Mouse (Mus musculus) layer of hippocampus, adult 2 months (tissue): ENCODE data around the gene Clec16a. TPM values are rescaled to one million over a fixed set of nuclear protein-coding genes. Genes with fewer than 3 reads are reported as not detected.
A peak's percentile ranks its signal among the peaks of the same experiment; 100 is the strongest.

Experiments used
- DNase-seq, 2 experiments: peaks; one replicate each; pipeline ENCODE4 v3.0.0; 2022; ENCODE audit warnings: low spot score in 2 of 2
- H3K27ac ChIP-seq: fragments of 200-600 bp; 2 replicates; pipeline ENCODE4 v1.8.1; 2022
- H3K4me3 ChIP-seq: fragments of 200-600 bp; 2 replicates; pipeline ENCODE4 v1.8.1; 2022; ENCODE audit warnings: mild to moderate bottlenecking
- CTCF ChIP-seq: fragments of 200-600 bp; conservative IDR thresholded peaks from 2 replicates; pipeline ENCODE4 v1.8.1; 2022; ENCODE audit warnings: antibody characterized with exemption, mild to moderate bottlenecking, moderate library complexity
- total RNA-seq, 2 experiments: library from RNA; stranded (reverse); gene quantifications; 2 replicates each; pipeline ENCODE4 v1.2.3; 2021

Clec16a gene
- total RNA-seq, 2 experiments from 2014 or later: 98.8 to 105 TPM

GRCm38 (mm10) chr16:10520908-10521614, 24.1 kb upstream of the Clec16a start:
- no peak overlapping the region for H3K27ac ChIP-seq
- peak in 1 of 2 experiments; percentile 83 for DNase-seq
- TF ChIP-seq CTCF: peak; percentile 94
- no peak overlapping the region for H3K4me3 ChIP-seq

GRCm38 (mm10) chr16:10522811-10523210, 22.3 kb upstream of the Clec16a start:
- peak in 1 of 2 experiments; percentile 79 for DNase-seq
- Histone ChIP-seq H3K27ac (no peak overlapping the region), H3K4me3 (no peak overlapping the region)
- TF ChIP-seq CTCF: peak; percentile 84

- Histone ChIP-seq H3K4me3 (no peak overlapping the region), H3K27ac (no peak overlapping the region)
- DNase-seq: no peak
- TF ChIP-seq CTCF: no peak
Measured at GRCm38 (mm10) chr16:10523650-10524049, 21.5 kb upstream of the Clec16a start.

GRCm38 (mm10) chr16:10524866-10525609, 20.1 kb upstream of the Clec16a start:
- Histone ChIP-seq H3K4me3 (no peak overlapping the region), H3K27ac (no peak overlapping the region)
- DNase-seq: no peak
- TF ChIP-seq CTCF: no peak

GRCm38 (mm10) chr16:10525610-10525980, 19.5 kb upstream of the Clec16a start:
- no peak overlapping the region for H3K27ac ChIP-seq
- no peak for DNase-seq
- H3K4me3 ChIP-seq: no peak overlapping the region
- no peak for TF ChIP-seq CTCF

GRCm38 (mm10) chr16:10527046-10527644, 18.0 kb upstream of the Clec16a start:
- H3K27ac ChIP-seq: peak overlapping the region; percentile 20; the same call in 1 of the 2 replicates
- DNase-seq: no peak
- peak; percentile 66 for TF ChIP-seq CTCF

GRCm38 (mm10) chr16:10528382-10528781, 16.8 kb upstream of the Clec16a start:
- no peak overlapping the region for H3K27ac ChIP-seq
- DNase-seq: no peak
- H3K4me3 ChIP-seq: no peak overlapping the region
- no peak for TF ChIP-seq CTCF

More at GRCm38 (mm10) chr16:10527046-10527644, 18.0 kb upstream of the Clec16a start:
- no peak overlapping the region for H3K4me3 ChIP-seq

- Histone ChIP-seq H3K27ac (no peak overlapping the region), H3K4me3 (no peak overlapping the region)
- DNase-seq: no peak
- no peak for TF ChIP-seq CTCF
Measured at GRCm38 (mm10) chr16:10530179-10530578, 15.0 kb upstream of the Clec16a start.

- Histone ChIP-seq H3K27ac (no peak overlapping the region), H3K4me3 (no peak overlapping the region)
- no peak for TF ChIP-seq CTCF
- no peak for DNase-seq
Measured at GRCm38 (mm10) chr16:10533781-10534180, 11.4 kb upstream of the Clec16a start.

GRCm38 (mm10) chr16:10534567-10534966, 10.6 kb upstream of the Clec16a start:
- Histone ChIP-seq H3K4me3 (no peak overlapping the region), H3K27ac (no peak overlapping the region)
- TF ChIP-seq CTCF: no peak
- DNase-seq: no peak

GRCm38 (mm10) chr16:10536323-10536722, 8.8 kb upstream of the Clec16a start:
- no peak for TF ChIP-seq CTCF
- H3K4me3 ChIP-seq: no peak overlapping the region
- no peak overlapping the region for H3K27ac ChIP-seq
- DNase-seq: no peak

GRCm38 (mm10) chr16:10536961-10537360, 8.2 kb upstream of the Clec16a start:
- no peak for DNase-seq
- Histone ChIP-seq H3K4me3 (no peak overlapping the region), H3K27ac (no peak overlapping the region)
- no peak for TF ChIP-seq CTCF

- Histone ChIP-seq H3K4me3 (peak overlapping the region; percentile 83), H3K27ac (peak overlapping the region; percentile 95)
- DNase-seq: no peak
- TF ChIP-seq CTCF: peak; percentile 31
Measured at GRCm38 (mm10) chr16:10540763-10541597, 4.2 kb upstream of the Clec16a start.
